Mouse (Mus musculus): ENCODE results near the gene Tsacc. TPM values are rescaled to one million over a fixed set of nuclear protein-coding genes. Genes with fewer than 3 reads are reported as not detected.

The Tsacc gene
- polyA plus RNA-seq (2014; fragmentation: Illumina TruSeq; extraction: RNeasy Lipid Tissue Mini Kit (QIAGEN cat#74804)): 6.1 TPM

DNA sequence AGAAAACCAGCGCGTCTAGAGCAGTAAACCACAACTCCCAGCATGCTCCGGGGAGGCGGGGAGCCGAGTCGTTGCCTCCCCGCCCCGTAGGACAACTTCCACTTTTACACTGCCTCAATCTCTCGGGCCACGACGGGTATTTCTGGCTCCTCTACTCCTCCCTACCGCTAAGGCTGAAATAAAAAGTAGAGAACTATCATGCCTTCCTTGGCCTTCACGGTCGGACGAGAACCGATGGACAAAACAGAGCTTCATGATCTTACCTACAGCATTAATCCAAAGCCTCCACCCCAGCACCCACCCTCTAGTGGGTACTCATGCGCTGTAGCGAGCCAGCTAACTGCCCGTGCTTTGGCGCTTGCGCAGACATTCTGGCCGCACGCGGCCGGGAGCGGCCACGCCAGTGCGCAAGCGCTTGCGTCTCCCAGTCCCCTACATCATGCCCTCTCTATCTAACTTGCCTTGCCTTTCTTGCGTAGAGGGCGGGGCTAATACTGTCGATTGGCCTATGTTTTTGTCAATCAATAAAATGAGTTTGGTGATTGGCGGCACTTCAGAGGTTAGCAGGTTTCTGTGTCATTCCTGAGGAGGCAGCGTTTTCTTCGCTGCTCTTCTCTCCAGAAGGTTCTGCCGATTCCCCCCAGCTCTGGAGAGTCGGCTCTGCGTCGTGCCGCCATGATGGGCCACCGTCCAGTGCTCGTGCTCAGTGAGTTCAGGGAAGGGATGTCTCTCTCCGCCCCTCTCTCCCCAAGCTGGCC lies at the start of gene Tsacc, which contains the start of gene Cct3:
Tsacc (minus strand) TSS at position 439 of the 758 bp plus-strand sequence.
Cct3 (plus strand) TSS at position 556 of the 758 bp plus-strand sequence.

DNA sequence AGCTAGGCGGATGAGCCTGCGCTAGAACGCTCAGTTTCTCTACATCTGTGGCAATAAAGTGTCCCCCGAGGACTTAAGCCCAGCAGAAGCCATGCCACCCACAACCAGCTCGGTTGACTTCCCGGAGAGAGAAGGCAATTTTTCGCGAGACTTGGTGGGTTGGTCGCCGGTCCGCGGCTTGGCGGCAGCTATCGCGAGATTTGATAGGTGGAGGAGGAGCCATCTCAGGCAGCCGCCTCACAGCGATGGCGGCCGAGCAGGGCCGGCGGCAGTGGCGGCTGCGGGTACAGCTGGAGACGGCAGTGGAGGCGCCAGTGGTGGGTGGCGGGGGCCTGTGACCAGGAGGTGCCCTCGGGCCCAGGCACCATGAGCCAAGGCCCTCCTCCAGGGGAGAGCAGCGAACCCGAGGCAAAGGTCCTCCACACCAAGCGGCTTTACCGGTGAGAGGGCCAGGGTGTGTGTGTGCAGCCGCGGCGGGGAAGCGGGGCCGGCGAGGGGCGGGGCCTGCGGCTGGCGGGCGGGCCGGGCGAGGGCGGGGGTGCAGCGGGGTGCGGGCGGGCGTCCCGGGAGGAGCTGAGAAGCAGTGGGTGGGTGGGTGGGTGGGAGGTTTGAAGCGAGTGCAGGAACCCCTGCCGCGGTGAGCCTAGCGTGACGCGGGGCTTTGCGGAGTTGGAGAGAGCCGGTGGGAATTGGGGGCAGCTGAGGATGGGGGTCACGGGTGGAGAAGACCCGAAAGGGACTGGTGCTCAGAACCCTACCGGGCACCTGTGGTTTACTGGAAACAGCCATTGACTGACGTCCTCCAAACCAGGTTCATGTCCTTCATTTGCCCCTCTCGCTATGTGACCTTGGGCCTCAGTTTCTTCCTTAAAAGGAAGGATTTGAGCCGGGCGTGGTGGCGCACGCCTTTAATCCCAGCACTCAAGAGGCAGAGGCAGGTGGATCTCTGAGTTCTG lies 39.5 kb upstream of the Tsacc start, which contains the start of the genes Tmem79 and Smg5:
Tmem79 (minus strand) TSS at position 91 of the 956 bp plus-strand sequence.
Smg5 (plus strand) TSS at position 203 of the 956 bp plus-strand sequence.

DNA sequence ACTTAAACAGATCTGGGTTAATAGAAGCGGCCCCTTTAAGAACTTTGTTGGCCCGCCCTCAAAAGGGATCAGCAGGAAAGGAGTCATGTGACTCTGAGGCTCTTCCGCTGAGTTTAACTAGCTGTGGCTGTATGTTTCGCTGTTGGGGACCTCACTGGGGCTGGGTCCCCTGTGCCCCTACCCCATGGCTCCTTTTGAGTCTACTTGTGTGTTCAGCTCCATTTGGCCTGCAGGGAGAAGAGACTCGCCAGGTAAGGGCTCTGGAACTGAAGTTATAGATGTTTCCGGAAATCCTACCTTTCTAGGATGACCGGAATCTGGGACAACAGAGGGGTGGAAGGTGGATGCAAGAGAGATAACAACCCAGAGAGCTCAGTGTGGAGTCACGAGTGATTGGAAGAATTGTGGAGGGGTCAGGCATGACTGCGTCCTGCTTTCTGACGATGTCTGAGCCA lies 28.2 kb upstream of the Tsacc start, which contains the start of gene Glmp:
Glmp (plus strand) TSS at position 73 of the 455 bp plus-strand sequence.

DNA sequence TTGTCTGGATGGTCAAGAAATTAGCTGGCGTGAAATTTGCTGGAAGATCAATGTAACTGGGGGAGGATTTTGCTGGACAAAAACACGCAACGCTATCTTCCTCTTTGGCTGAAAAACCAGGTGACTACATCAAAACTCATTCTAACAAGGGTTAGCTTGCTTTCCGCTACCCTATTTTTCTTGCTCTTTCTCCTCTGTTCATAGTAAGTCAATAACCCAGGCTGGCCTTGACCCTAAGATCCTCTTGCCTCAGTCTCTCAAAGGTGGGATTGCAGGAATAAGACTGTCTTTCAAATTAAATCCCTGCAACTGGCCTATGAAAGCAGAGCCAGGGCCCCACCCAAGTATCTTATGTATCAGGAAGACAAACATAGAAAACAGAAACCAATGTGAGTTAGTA lies 9.7 kb downstream of the Tsacc start, which contains the start of gene Gm38392:
Gm38392 (minus strand) TSS at position 101 of the 400 bp plus-strand sequence.

DNA sequence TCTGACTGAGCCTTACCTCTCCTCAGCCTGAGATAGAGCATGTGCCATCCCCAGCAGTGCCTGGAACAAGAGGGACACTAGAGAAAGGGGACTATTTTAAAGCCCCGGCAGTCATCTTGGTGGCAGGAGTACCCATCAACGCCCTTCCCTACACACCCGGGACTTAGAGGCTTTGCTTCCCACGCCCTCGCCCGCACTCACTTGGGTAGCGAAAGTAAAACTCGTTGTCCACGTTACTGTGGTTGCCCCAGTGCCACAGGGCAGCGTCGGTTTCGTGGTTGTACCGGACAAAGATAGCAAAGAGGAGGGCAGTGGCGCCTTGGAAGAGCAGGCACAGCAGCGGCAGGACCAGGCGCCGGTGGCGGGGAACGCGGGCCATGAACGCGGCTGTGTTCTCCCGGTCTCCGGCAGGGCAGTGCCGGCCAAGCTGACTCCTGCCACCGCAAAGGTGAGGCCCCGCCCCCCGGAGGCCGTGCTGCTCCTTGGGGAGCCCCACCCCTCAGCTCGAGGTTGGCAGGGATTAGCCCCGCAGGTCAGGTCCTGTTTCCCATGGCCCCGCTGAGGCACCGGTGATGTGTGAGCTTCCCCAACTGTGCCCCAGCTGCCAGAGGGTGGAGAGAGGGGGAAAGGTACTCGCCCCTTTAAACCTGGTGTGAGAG lies 42.4 kb downstream of the Tsacc start, which contains the start of gene Rhbg:
Rhbg (minus strand) TSS at position 442 of the 659 bp plus-strand sequence.

Other genes with a start within 250 kb of the Tsacc start
- gene Naxe, start 238.5 kb downstream of the Tsacc start, polyA plus RNA-seq (2014; fragmentation: Illumina TruSeq; extraction: RNeasy Lipid Tissue Mini Kit (QIAGEN cat#74804)): 23.3 TPM
- not detected for gene Ttc24, start 218.7 kb downstream of the Tsacc start, polyA plus RNA-seq (2014; fragmentation: Illumina TruSeq; extraction: RNeasy Lipid Tissue Mini Kit (QIAGEN cat#74804))
- 0.88 TPM for gene Iqgap3, start 215.0 kb downstream of the Tsacc start, polyA plus RNA-seq (2014; fragmentation: Illumina TruSeq; extraction: RNeasy Lipid Tissue Mini Kit (QIAGEN cat#74804))
- gene Mef2d, start 154.6 kb downstream of the Tsacc start, polyA plus RNA-seq (2014; fragmentation: Illumina TruSeq; extraction: RNeasy Lipid Tissue Mini Kit (QIAGEN cat#74804)): 12.0 TPM
- not detected for gene Rhbg, start 42.3 kb downstream of the Tsacc start, polyA plus RNA-seq (2014; fragmentation: Illumina TruSeq; extraction: RNeasy Lipid Tissue Mini Kit (QIAGEN cat#74804))
- not detected for gene Gm38392, start 9.8 kb downstream of the Tsacc start, polyA plus RNA-seq (2014; fragmentation: Illumina TruSeq; extraction: RNeasy Lipid Tissue Mini Kit (QIAGEN cat#74804))
- 183 TPM for gene Cct3, start 117 bp upstream of the Tsacc start, polyA plus RNA-seq (2014; fragmentation: Illumina TruSeq; extraction: RNeasy Lipid Tissue Mini Kit (QIAGEN cat#74804))
- gene Glmp, start 28.0 kb upstream of the Tsacc start, polyA plus RNA-seq (2014; fragmentation: Illumina TruSeq; extraction: RNeasy Lipid Tissue Mini Kit (QIAGEN cat#74804)): 1.7 TPM
- gene Tmem79, start 39.1 kb upstream of the Tsacc start, polyA plus RNA-seq (2014; fragmentation: Illumina TruSeq; extraction: RNeasy Lipid Tissue Mini Kit (QIAGEN cat#74804)): not detected
- 22.4 TPM for gene Smg5, start 39.3 kb upstream of the Tsacc start, polyA plus RNA-seq (2014; fragmentation: Illumina TruSeq; extraction: RNeasy Lipid Tissue Mini Kit (QIAGEN cat#74804))
- gene Paqr6, start 67.6 kb upstream of the Tsacc start, polyA plus RNA-seq (2014; fragmentation: Illumina TruSeq; extraction: RNeasy Lipid Tissue Mini Kit (QIAGEN cat#74804)): 1.00 TPM
- not detected for gene Bglap3, start 75.7 kb upstream of the Tsacc start, polyA plus RNA-seq (2014; fragmentation: Illumina TruSeq; extraction: RNeasy Lipid Tissue Mini Kit (QIAGEN cat#74804))
- gene Bglap2, start 81.7 kb upstream of the Tsacc start, polyA plus RNA-seq (2014; fragmentation: Illumina TruSeq; extraction: RNeasy Lipid Tissue Mini Kit (QIAGEN cat#74804)): not detected
- not detected for gene Bglap, start 87.5 kb upstream of the Tsacc start, polyA plus RNA-seq (2014; fragmentation: Illumina TruSeq; extraction: RNeasy Lipid Tissue Mini Kit (QIAGEN cat#74804))
- gene Pmf1, start 113.3 kb upstream of the Tsacc start, polyA plus RNA-seq (2014; fragmentation: Illumina TruSeq; extraction: RNeasy Lipid Tissue Mini Kit (QIAGEN cat#74804)): 5.2 TPM
- gene Slc25a44, start 128.1 kb upstream of the Tsacc start, polyA plus RNA-seq (2014; fragmentation: Illumina TruSeq; extraction: RNeasy Lipid Tissue Mini Kit (QIAGEN cat#74804)): 11.5 TPM
- 4.3 TPM for gene Sema4a, start 164.2 kb upstream of the Tsacc start, polyA plus RNA-seq (2014; fragmentation: Illumina TruSeq; extraction: RNeasy Lipid Tissue Mini Kit (QIAGEN cat#74804))
- 5.7 TPM for gene Lmna, start 213.0 kb upstream of the Tsacc start, polyA plus RNA-seq (2014; fragmentation: Illumina TruSeq; extraction: RNeasy Lipid Tissue Mini Kit (QIAGEN cat#74804))
- 26.1 TPM for gene Mex3a, start 235.4 kb upstream of the Tsacc start, polyA plus RNA-seq (2014; fragmentation: Illumina TruSeq; extraction: RNeasy Lipid Tissue Mini Kit (QIAGEN cat#74804))